Mouse (Mus musculus) midbrain, embryonic 16.5 days (tissue): ENCODE measurements around the gene Depdc1b. TPM values are rescaled to one million over a fixed set of nuclear protein-coding genes. Genes with fewer than 3 reads are reported as not detected.

Source experiments
- ATAC-seq: fragments of 200-750 bp; cut with Nextera tagmentation; 2 replicates; pipeline ENCODE4 v1.8.0; 2017; ENCODE audit warnings: moderate TSS enrichment
- H3K27ac ChIP-seq: fragments of 300-500 bp; sonication (generic); 2 replicates; pipeline ENCODE4 v1.5.1; 2014; ENCODE audit warnings: mild to moderate bottlenecking, low read length, mixed read lengths
- H3K27me3 ChIP-seq: fragments of 300-500 bp; sonication (generic); 2 replicates; pipeline ENCODE4 v1.6.1; 2014; ENCODE audit warnings: low read depth, low read length, mixed read lengths; ENCODE audit not compliant: control insufficient read depth, insufficient read depth
- H3K36me3 ChIP-seq: fragments of 300-500 bp; sonication (generic); 2 replicates; pipeline ENCODE4 v1.6.1; 2014; ENCODE audit warnings: mild to moderate bottlenecking, low read length, moderate library complexity, mixed read lengths; ENCODE audit not compliant: control insufficient read depth, insufficient read depth
- H3K4me1 ChIP-seq: fragments of 300-500 bp; sonication (generic); 2 replicates; pipeline ENCODE4 v1.6.1; 2014; ENCODE audit warnings: mild to moderate bottlenecking, low read length, mixed read lengths; ENCODE audit not compliant: control insufficient read depth, insufficient read depth
- H3K4me2 ChIP-seq: fragments of 300-500 bp; sonication (generic); 2 replicates; pipeline ENCODE4 v1.6.1; 2014; ENCODE audit warnings: mild to moderate bottlenecking, low read length, mixed read lengths
- H3K4me3 ChIP-seq: fragments of 300-500 bp; sonication (generic); 2 replicates; pipeline ENCODE4 v1.5.1; 2014; ENCODE audit warnings: low read depth, mild to moderate bottlenecking, low read length, moderate library complexity, mixed read lengths
- H3K9ac ChIP-seq: fragments of 300-500 bp; sonication (generic); 2 replicates; pipeline ENCODE4 v1.6.1; 2014; ENCODE audit warnings: low read depth, low read length, mixed read lengths
- H3K9me3 ChIP-seq: fragments of 300-500 bp; sonication (generic); replicated peaks from 2 replicates; pipeline ENCODE4 v1.6.1; 2014; ENCODE audit warnings: mild to moderate bottlenecking, low read length, mixed read lengths; ENCODE audit not compliant: control insufficient read depth, poor library complexity, severe bottlenecking
- WGBS: fragments of 180-500 bp; shearing (Covaris S2); extraction: QIAGEN DNeasy Blood & Tissue Kit; methylation state at CpG from one replicate; pipeline ENCODE4 v1.1.7; 2014; 5-methylcytosine and 5-hydroxymethylcytosine counted together
- polyA plus RNA-seq: library from polyadenylated mRNA; unstranded; fragments of >200 nt; fragmentation: Nextera tagmentation; extraction: Ambion mirVana; gene quantifications from 2 replicates; pipeline ENCODE4 v1.2.1, GENCODE M21; 2015

Gene Depdc1b
- polyA plus RNA-seq, 1 experiment from 2014 or later, result 1.8 TPM

GRCm38 (mm10) chr13:108386058-108386457 lies 69.9 kb downstream of the Depdc1b start:
- ATAC-seq, result no peak
- WGBS, result 90% methylated on average over 9 of the region's 9 CpGs
- no peak overlapping the region for H3K4me3 ChIP-seq
- H3K9me3 ChIP-seq, result no peaks in the 10 kb centered on the region
- no peak overlapping the region for H3K27ac ChIP-seq
- H3K9ac ChIP-seq, result no peak overlapping the region
- H3K36me3 ChIP-seq, result no peaks in the 10 kb centered on the region
- no peak overlapping the region for H3K4me2 ChIP-seq
- H3K4me1 ChIP-seq, result no peaks in the 10 kb centered on the region
- no peaks in the 10 kb centered on the region for H3K27me3 ChIP-seq

GRCm38 (mm10) chr13:108390565-108390964 lies 74.4 kb downstream of the Depdc1b start:
- no peaks in the 10 kb centered on the region for H3K36me3 ChIP-seq
- H3K9me3 ChIP-seq, result no peaks in the 10 kb centered on the region
- no peaks in the 10 kb centered on the region for H3K4me1 ChIP-seq
- no peaks in the 10 kb centered on the region for H3K27me3 ChIP-seq
- no peak overlapping the region for H3K9ac ChIP-seq
- ATAC-seq, result no peak; the same call in 1 of the 2 replicates
- no peak overlapping the region for H3K4me2 ChIP-seq
- H3K27ac ChIP-seq, result no peak overlapping the region
- H3K4me3 ChIP-seq, result no peak overlapping the region
- 24% methylated on average over 1 of the region's 1 CpGs for WGBS

- Histone ChIP-seq H3K36me3 (no peaks in the 10 kb centered on the region), H3K4me2 (no peak overlapping the region), H3K27me3 (no peaks in the 10 kb centered on the region), H3K27ac (no peak overlapping the region), H3K9ac (no peak overlapping the region), H3K4me3 (no peak overlapping the region), H3K4me1 (no peaks in the 10 kb centered on the region), H3K9me3 (no peaks in the 10 kb centered on the region)
- no peak for ATAC-seq
- WGBS, result 94% methylated on average over 5 of the region's 5 CpGs
Measured at GRCm38 (mm10) chr13:108403197-108403596, 87.1 kb downstream of the Depdc1b start.

GRCm38 (mm10) chr13:108404372-108404771 lies 88.2 kb downstream of the Depdc1b start:
- Histone ChIP-seq H3K4me1 (no peaks in the 10 kb centered on the region), H3K4me3 (no peak overlapping the region), H3K9ac (no peak overlapping the region), H3K4me2 (no peak overlapping the region), H3K9me3 (no peaks in the 10 kb centered on the region), H3K36me3 (no peaks in the 10 kb centered on the region), H3K27ac (no peak overlapping the region), H3K27me3 (no peaks in the 10 kb centered on the region)
- ATAC-seq, result no peak
- 89% methylated on average over 4 of the region's 4 CpGs for WGBS

GRCm38 (mm10) chr13:108415464-108415863 lies 99.3 kb downstream of the Depdc1b start:
- ATAC-seq, result no peak
- no peaks in the 10 kb centered on the region for H3K4me1 ChIP-seq
- 68% methylated on average over 2 of the region's 2 CpGs for WGBS
- no peak overlapping the region for H3K9ac ChIP-seq
- H3K36me3 ChIP-seq, result no peaks in the 10 kb centered on the region
- H3K9me3 ChIP-seq, result no peaks in the 10 kb centered on the region
- H3K4me2 ChIP-seq, result no peak overlapping the region
- no peaks in the 10 kb centered on the region for H3K27me3 ChIP-seq
- H3K4me3 ChIP-seq, result no peak overlapping the region
- no peak overlapping the region for H3K27ac ChIP-seq

GRCm38 (mm10) chr13:108418741-108419507 lies 102.8 kb downstream of the Depdc1b start:
- Histone ChIP-seq H3K9ac (no peak overlapping the region), H3K4me2 (no peak overlapping the region), H3K27me3 (no peaks in the 10 kb centered on the region), H3K27ac (no peak overlapping the region), H3K4me1 (no peaks in the 10 kb centered on the region), H3K4me3 (no peak overlapping the region), H3K36me3 (no peaks in the 10 kb centered on the region), H3K9me3 (no peaks in the 10 kb centered on the region)
- no peak for ATAC-seq
- WGBS, result 100% methylated on average over 1 of the region's 1 CpGs

- Histone ChIP-seq H3K27me3 (no peaks in the 10 kb centered on the region), H3K4me3 (no peak overlapping the region), H3K9me3 (no peaks in the 10 kb centered on the region), H3K9ac (no peak overlapping the region), H3K36me3 (no peaks in the 10 kb centered on the region), H3K4me1 (no peaks in the 10 kb centered on the region), H3K27ac (no peak overlapping the region), H3K4me2 (no peak overlapping the region)
- ATAC-seq, result no peak
- WGBS, result 54% methylated on average over 5 of the region's 5 CpGs
Measured at GRCm38 (mm10) chr13:108426322-108426721, 110.2 kb downstream of the Depdc1b start.

- no peak for ATAC-seq
- WGBS, result 72% methylated on average over 6 of the region's 6 CpGs
- Histone ChIP-seq H3K9me3 (no peaks in the 10 kb centered on the region), H3K9ac (no peak overlapping the region), H3K27me3 (no peaks in the 10 kb centered on the region), H3K4me2 (no peak overlapping the region), H3K27ac (no peak overlapping the region), H3K4me1 (no peaks in the 10 kb centered on the region), H3K36me3 (no peaks in the 10 kb centered on the region), H3K4me3 (no peak overlapping the region)
Measured at GRCm38 (mm10) chr13:108428809-108429208, 112.7 kb downstream of the Depdc1b start.

- Histone ChIP-seq H3K36me3 (no peaks in the 10 kb centered on the region), H3K9me3 (no peaks in the 10 kb centered on the region), H3K27ac (no peak overlapping the region), H3K4me2 (no peak overlapping the region), H3K4me1 (no peaks in the 10 kb centered on the region), H3K27me3 (no peaks in the 10 kb centered on the region), H3K9ac (no peak overlapping the region), H3K4me3 (no peak overlapping the region)
- ATAC-seq, result no peak
- 65% methylated on average over 2 of the region's 2 CpGs for WGBS
Measured at GRCm38 (mm10) chr13:108429623-108430022, 113.5 kb downstream of the Depdc1b start.
